Mouse (Mus musculus) heart, embryonic 16.5 days (tissue): ENCODE measurements around the gene Hectd4. TPM values are rescaled to one million over a fixed set of nuclear protein-coding genes. Genes with fewer than 3 reads are reported as not detected.
"Not testable (repeated sequence)": the region's sequence is repeated elsewhere in the genome, so short reads cannot be mapped to it uniquely, and the experiment has no call there.

Source experiments
- ATAC-seq: fragments of 200-750 bp; cut with Nextera tagmentation; replicated peaks from 2 replicates; pipeline ENCODE4 v1.8.0; 2017; ENCODE audit warnings: moderate number of reproducible peaks; ENCODE audit not compliant: insufficient read depth, low FRiP score; ENCODE audit errors: extremely low read depth
- H3K27ac ChIP-seq: fragments of 300-500 bp; sonication (generic); 2 replicates; pipeline ENCODE4 v1.5.1; 2014; ENCODE audit warnings: mild to moderate bottlenecking, low read length, control low read depth, moderate library complexity
- H3K27me3 ChIP-seq: fragments of 300-500 bp; sonication (generic); 2 replicates; pipeline ENCODE4 v1.6.1; 2014; ENCODE audit warnings: low read length, mixed read lengths; ENCODE audit not compliant: control insufficient read depth, insufficient read depth
- H3K36me3 ChIP-seq: fragments of 300-500 bp; sonication (generic); 2 replicates; pipeline ENCODE4 v1.6.1; 2014; ENCODE audit not compliant: control insufficient read depth, insufficient read depth
- H3K4me1 ChIP-seq: fragments of 300-500 bp; sonication (generic); 2 replicates; pipeline ENCODE4 v1.6.1; 2014; ENCODE audit warnings: low read length, mixed read lengths; ENCODE audit not compliant: control insufficient read depth, insufficient read depth
- H3K4me2 ChIP-seq: fragments of 300-500 bp; sonication (generic); 2 replicates; pipeline ENCODE4 v1.6.1; 2014; ENCODE audit warnings: low read depth, mild to moderate bottlenecking, control low read depth, low read length
- H3K4me3 ChIP-seq: fragments of 300-500 bp; sonication (generic); 2 replicates; pipeline ENCODE4 v1.5.1; 2014; ENCODE audit warnings: mild to moderate bottlenecking, control low read depth, low read length
- H3K9ac ChIP-seq: fragments of 300-500 bp; sonication (generic); 2 replicates; pipeline ENCODE4 v1.6.1; 2014; ENCODE audit warnings: low read length, control low read depth
- H3K9me3 ChIP-seq: fragments of 300-500 bp; sonication (generic); replicated peaks from 2 replicates; pipeline ENCODE4 v1.6.1; 2016; ENCODE audit warnings: low read length; ENCODE audit not compliant: control insufficient read depth
- WGBS: fragments of 180-500 bp; shearing (Covaris S2); extraction: QIAGEN DNeasy Blood & Tissue Kit; methylation state at CpG from one replicate; pipeline ENCODE4 v1.1.7; 2014; 5-methylcytosine and 5-hydroxymethylcytosine counted together
- polyA plus RNA-seq: library from polyadenylated mRNA; unstranded; fragments of >200 nt; fragmentation: Nextera tagmentation; extraction: Ambion mirVana; gene quantifications from 2 replicates; pipeline ENCODE4 v1.2.1, GENCODE M21; 2015

The Hectd4 gene
- polyA plus RNA-seq, 1 experiment from 2014 or later = 2.6 TPM

DNA sequence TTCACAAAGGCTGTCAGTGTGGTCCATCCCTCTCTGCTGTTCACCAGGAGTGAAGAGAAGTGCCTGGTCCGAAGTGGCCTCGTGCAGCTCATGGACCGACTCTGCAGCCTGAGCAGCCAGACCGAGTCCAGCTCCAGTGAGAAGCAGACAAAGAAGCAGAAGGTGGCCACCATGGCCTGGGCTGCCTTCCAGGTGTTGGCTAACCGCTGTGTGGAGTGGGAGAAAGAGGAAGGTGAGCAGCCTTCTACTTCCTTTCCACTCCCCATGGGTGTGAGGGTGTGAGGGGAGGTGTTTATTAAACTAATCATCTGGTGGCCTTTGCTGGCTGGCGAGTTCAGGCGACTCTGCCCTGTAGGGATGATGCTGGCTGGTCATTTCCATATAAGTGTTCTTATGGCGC lies 91.6 kb downstream of the Hectd4 start:
- peaks cover 73% of the 10 kb centered on the region for H3K36me3 ChIP-seq
- ATAC-seq = no peak
- WGBS = 87% methylated on average over 8 of the region's 8 CpGs

GRCm38 (mm10) chr5:121313764-121314474 lies 93.9 kb downstream of the Hectd4 start:
- Histone ChIP-seq H3K27ac (no peak overlapping the region), H3K9ac (no peak overlapping the region), H3K4me3 (no peak overlapping the region), H3K9me3 (no peaks in the 10 kb centered on the region), H3K4me1 (no peaks in the 10 kb centered on the region), H3K4me2 (no peak overlapping the region), H3K36me3 (peaks cover 62% of the 10 kb centered on the region), H3K27me3 (no peaks in the 10 kb centered on the region)
- WGBS = 85% methylated on average over 10 of the region's 10 CpGs
- ATAC-seq = no peak

More for the DNA sequence above, 91.6 kb downstream of the Hectd4 start:
- H3K4me1 ChIP-seq = no peaks in the 10 kb centered on the region
- H3K27me3 ChIP-seq = no peaks in the 10 kb centered on the region
- no peak overlapping the region for H3K9ac ChIP-seq
- no peak overlapping the region for H3K4me3 ChIP-seq
- H3K27ac ChIP-seq = no peak overlapping the region
- H3K4me2 ChIP-seq = no peak overlapping the region
- no peaks in the 10 kb centered on the region for H3K9me3 ChIP-seq

DNA sequence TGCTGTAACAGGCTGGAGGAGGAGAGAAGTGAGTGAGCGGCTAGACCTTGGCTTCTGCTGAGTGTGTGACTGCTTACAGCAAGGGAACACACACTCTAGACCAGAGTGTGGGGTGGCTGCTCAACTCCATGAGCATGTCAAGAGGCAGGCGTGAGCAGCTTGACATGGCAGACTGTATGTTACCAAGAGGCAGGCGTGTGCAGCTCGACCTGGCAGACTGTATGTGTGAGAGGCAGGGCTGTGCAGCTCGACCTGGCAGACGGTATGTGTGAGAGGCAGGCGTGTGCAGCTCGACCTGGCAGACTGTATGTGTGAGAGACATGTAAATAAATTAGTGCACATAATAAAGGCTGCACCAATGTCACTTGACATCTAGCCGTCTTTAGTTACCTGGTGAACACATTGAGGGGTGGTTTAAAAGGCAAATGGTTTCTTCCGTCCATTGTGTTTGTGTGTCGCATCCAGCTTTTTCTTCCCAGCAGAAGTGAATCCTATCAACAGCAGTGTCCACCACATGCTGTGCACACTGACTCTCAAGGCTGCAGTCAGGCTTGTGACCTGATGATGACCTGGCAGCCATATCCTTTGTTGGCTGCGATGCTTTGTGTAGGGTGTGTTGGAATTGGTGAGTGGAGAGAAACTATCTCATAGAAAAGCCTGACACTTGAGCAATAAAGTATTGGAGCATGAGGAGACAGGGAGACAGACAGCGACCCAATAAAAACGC lies 106.2 kb downstream of the Hectd4 start:
- Histone ChIP-seq H3K4me3 (no peak overlapping the region), H3K4me1 (peaks cover 2% of the 10 kb centered on the region; the same call in 1 of the 2 replicates), H3K27ac (no peak overlapping the region), H3K4me2 (no peak overlapping the region), H3K9ac (no peak overlapping the region), H3K27me3 (no peaks in the 10 kb centered on the region), H3K9me3 (no peaks in the 10 kb centered on the region), H3K36me3 (peaks cover 71% of the 10 kb centered on the region)
- ATAC-seq = no peak
- WGBS = 90% methylated on average over 14 of the region's 14 CpGs

- peak; percentile 56; the same call in 1 of the 2 replicates for ATAC-seq
- Histone ChIP-seq H3K4me1 (peaks cover 2% of the 10 kb centered on the region; the same call in 1 of the 2 replicates), H3K36me3 (peaks cover 65% of the 10 kb centered on the region), H3K27me3 (no peaks in the 10 kb centered on the region), H3K9me3 (no peaks in the 10 kb centered on the region), H3K27ac (peak overlapping the region; percentile 80), H3K4me3 (peak overlapping the region; percentile 40), H3K9ac (peak overlapping the region; percentile 56; the same call in 1 of the 2 replicates), H3K4me2 (peak overlapping the region; percentile 55)
- 63% methylated on average over 11 of the region's 11 CpGs for WGBS
Measured at GRCm38 (mm10) chr5:121329333-121330058, 109.5 kb downstream of the Hectd4 start.

DNA sequence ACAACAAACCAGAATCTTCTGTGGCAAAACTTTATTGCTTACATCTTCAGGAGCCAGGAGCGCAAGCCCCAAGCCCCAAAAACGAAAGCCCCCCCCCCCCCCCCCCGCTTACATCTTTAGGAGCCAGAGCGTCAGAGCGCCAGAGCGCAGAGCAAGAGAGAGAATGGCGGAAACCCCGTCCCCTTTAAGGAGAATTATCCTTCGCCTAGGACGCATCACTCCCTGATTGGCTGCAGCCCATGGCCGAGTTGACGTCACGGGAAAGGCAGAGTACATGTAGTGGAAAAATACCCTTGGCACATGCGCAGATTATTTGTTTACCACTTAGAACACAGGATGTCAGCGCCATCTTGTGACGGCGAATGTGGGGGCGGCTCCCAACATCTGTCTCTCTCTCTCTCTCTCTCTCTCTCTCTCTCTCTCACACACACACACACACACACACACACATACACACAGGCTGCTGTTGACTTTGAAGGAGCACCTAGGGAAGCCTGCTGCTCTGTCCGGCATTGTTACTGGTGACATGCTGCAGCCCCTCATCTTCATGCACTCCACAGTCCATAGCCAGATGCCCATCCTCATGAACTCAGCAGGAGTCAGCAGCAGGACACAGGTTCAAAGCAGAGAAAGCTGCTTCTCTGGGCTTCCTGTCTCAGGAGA lies 110.3 kb downstream of the Hectd4 start:
- peak overlapping the region; percentile 42; the same call in 1 of the 2 replicates for H3K9ac ChIP-seq
- peak overlapping the region; percentile 40 for H3K4me3 ChIP-seq
- not testable (repeated sequence) for H3K9me3 ChIP-seq, H3K4me1 ChIP-seq, H3K27me3 ChIP-seq
- WGBS = 85% methylated on average over 8 of the region's 19 CpGs
- H3K27ac ChIP-seq = peak overlapping the region; percentile 65
- peak; percentile 57; the same call in 1 of the 2 replicates for ATAC-seq
- H3K36me3 ChIP-seq = peaks cover 66% of the 10 kb centered on the region
- H3K4me2 ChIP-seq = peak overlapping the region; percentile 55

GRCm38 (mm10) chr5:121331731-121332130 lies 111.7 kb downstream of the Hectd4 start:
- no peak overlapping the region for H3K4me2 ChIP-seq
- H3K9me3 ChIP-seq = no peaks in the 10 kb centered on the region
- no peak overlapping the region for H3K27ac ChIP-seq
- no peak for ATAC-seq
- H3K4me3 ChIP-seq = no peak overlapping the region
- peaks cover 2% of the 10 kb centered on the region; the same call in 1 of the 2 replicates for H3K4me1 ChIP-seq
- H3K9ac ChIP-seq = no peak overlapping the region
- peaks cover 62% of the 10 kb centered on the region for H3K36me3 ChIP-seq
- 95% methylated on average over 10 of the region's 10 CpGs for WGBS
- H3K27me3 ChIP-seq = no peaks in the 10 kb centered on the region

- H3K4me1 ChIP-seq = peaks cover 2% of the 10 kb centered on the region; the same call in 1 of the 2 replicates
- no peak overlapping the region for H3K4me3 ChIP-seq
- no peak overlapping the region for H3K9ac ChIP-seq
- H3K9me3 ChIP-seq = no peaks in the 10 kb centered on the region
- no peaks in the 10 kb centered on the region for H3K27me3 ChIP-seq
- H3K27ac ChIP-seq = no peak overlapping the region
- ATAC-seq = no peak
- H3K4me2 ChIP-seq = no peak overlapping the region
- peaks cover 60% of the 10 kb centered on the region for H3K36me3 ChIP-seq
- 92% methylated on average over 9 of the region's 9 CpGs for WGBS
Measured at GRCm38 (mm10) chr5:121333976-121334375, 114.0 kb downstream of the Hectd4 start.

DNA sequence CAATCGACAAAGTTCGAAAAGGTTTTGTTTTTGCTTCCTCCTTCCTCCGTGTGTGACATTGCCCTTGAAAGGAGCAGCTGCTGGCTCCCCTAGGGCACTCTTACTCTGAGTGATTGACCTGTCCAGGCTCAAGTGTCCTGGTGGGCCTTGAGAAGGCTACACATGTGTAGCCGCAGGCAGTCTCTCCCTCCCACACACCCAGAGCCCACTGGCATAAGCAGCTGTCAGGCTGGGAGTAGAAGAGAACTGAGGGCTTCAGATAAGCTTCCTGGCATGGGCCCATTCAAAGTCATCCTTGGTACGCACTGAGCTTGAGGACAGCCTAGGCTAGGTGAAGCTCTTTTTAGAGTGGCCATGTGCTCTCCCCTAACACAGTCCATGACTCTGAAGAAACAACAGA lies 114.4 kb downstream of the Hectd4 start:
- WGBS = 84% methylated on average over 5 of the region's 5 CpGs
- Histone ChIP-seq H3K9ac (no peak overlapping the region), H3K27me3 (no peaks in the 10 kb centered on the region), H3K27ac (no peak overlapping the region), H3K36me3 (peaks cover 60% of the 10 kb centered on the region), H3K4me3 (no peak overlapping the region), H3K4me1 (no peaks in the 10 kb centered on the region), H3K4me2 (no peak overlapping the region), H3K9me3 (no peaks in the 10 kb centered on the region)
- no peak for ATAC-seq
